Mouse (Mus musculus) liver, adult 2 months (tissue): Measurements from ENCODE around the gene Eml5. TPM values are rescaled to one million over a fixed set of nuclear protein-coding genes. Genes with fewer than 3 reads are reported as not detected.

Source experiments
- DNase-seq: peaks from one replicate; pipeline ENCODE4 v3.0.0-alpha.2; 2011; ENCODE audit warnings: low read depth, low spot score; ENCODE audit errors: extremely low read depth
- H3K27ac ChIP-seq: fragments of 200-500 bp; replicated peaks from 2 replicates; pipeline ENCODE4 v1.5.1; 2012; ENCODE audit warnings: low read depth, mild to moderate bottlenecking, control low read depth, inconsistent platforms, low read length; ENCODE audit not compliant: insufficient read depth
- H3K27me3 ChIP-seq: fragments of 200-500 bp; 2 replicates; pipeline ENCODE4 v1.6.1; 2012; ENCODE audit warnings: mild to moderate bottlenecking, moderate library complexity, low read length, inconsistent platforms; ENCODE audit not compliant: control insufficient read depth, insufficient read depth
- H3K36me3 ChIP-seq: fragments of 200-500 bp; 2 replicates; pipeline ENCODE4 v1.6.1; 2012; ENCODE audit warnings: low read length, inconsistent platforms; ENCODE audit not compliant: control insufficient read depth, insufficient read depth
- H3K4me1 ChIP-seq: fragments of 200-500 bp; 2 replicates; pipeline ENCODE4 v1.6.1; 2011; ENCODE audit warnings: low read length; ENCODE audit not compliant: control insufficient read depth, insufficient read depth
- H3K4me3 ChIP-seq: fragments of 200-500 bp; 2 replicates; pipeline ENCODE4 v1.5.1; 2011; ENCODE audit warnings: low read depth, mild to moderate bottlenecking, control low read depth, low read length, moderate library complexity; ENCODE audit not compliant: insufficient read depth
- H3K79me2 ChIP-seq: fragments of 200-500 bp; 2 replicates; pipeline ENCODE4 v1.6.1; 2012; ENCODE audit warnings: inconsistent platforms, mild to moderate bottlenecking, low read length, moderate library complexity; ENCODE audit not compliant: control insufficient read depth, insufficient read depth
- H3K9ac ChIP-seq: fragments of 200-500 bp; 2 replicates; pipeline ENCODE4 v1.6.1; 2012; ENCODE audit warnings: low read depth, mild to moderate bottlenecking, control low read depth, inconsistent platforms, low read length
- CTCF ChIP-seq: fragments of 200-500 bp; IDR thresholded peaks from 2 replicates; pipeline ENCODE4 v1.5.1; 2011; ENCODE audit warnings: low read depth, low read length, control low read depth
- POLR2A ChIP-seq: fragments of 200-500 bp; IDR thresholded peaks from 2 replicates; pipeline ENCODE4 v1.6.1; 2011; ENCODE audit warnings: low read length, control low read depth; ENCODE audit not compliant: insufficient read depth; ENCODE audit errors: extremely low read depth
- WGBS: fragments of 180-500 bp; shearing (Covaris S2); methylation state at CpG from one replicate; pipeline ENCODE4 v1.1.7; 2018; 5-methylcytosine and 5-hydroxymethylcytosine counted together
- polyA plus RNA-seq: library from polyadenylated mRNA; depleted of rRNA; stranded (reverse); fragments of >200 nt; gene quantifications from 2 replicates; pipeline ENCODE4 v1.2.3, GENCODE M21; 2012
- total RNA-seq: library from RNA; depleted of rRNA; stranded (reverse); fragments of >200 nt; gene quantifications from 2 replicates; pipeline ENCODE4 v1.2.3, GENCODE M21; 2014

Eml5 gene
- total and polyA plus RNA-seq, 2 experiments, result 1.7 to 4.3 TPM

GRCm38 (mm10) chr12:98910096-98910495, 8.8 kb upstream of the Eml5 start:
- WGBS, result 76% methylated on average over 9 of the region's 9 CpGs
- Histone ChIP-seq H3K27ac (no peak overlapping the region), H3K27me3 (no peaks in the 10 kb centered on the region), H3K4me3 (no peak overlapping the region), H3K4me1 (no peaks in the 10 kb centered on the region), H3K36me3 (no peaks in the 10 kb centered on the region), H3K79me2 (no peaks in the 10 kb centered on the region), H3K9ac (no peak overlapping the region)
- DNase-seq, result no peak
- TF ChIP-seq POLR2A (no peak), CTCF (no peak)

DNA sequence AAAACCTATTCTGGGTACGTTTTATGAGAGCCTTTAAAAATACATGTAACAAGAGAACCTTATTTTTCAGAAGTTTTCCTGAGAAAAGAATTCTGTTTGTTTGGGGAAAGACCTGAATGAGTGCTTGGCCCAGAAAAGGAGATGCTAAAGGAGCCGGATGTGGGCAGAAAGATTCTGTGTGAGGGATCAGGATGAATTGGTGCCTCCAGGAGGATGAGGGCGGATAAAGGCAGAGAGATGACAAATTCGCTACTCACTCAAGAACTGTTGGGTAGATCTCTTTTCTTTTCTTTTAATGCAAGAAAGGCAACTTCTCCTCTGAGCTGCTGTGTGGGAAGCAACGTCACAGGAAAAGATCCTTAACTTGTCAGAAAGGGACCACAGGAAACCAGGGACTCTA, 4.2 kb upstream of the Eml5 start:
- Histone ChIP-seq H3K4me3 (no peak overlapping the region), H3K27me3 (no peaks in the 10 kb centered on the region), H3K9ac (no peak overlapping the region), H3K27ac (no peak overlapping the region), H3K4me1 (0 out of 2 replicates have a peak, but pooled peaks cover under 1% of the 10 kb centered on the region), H3K36me3 (no peaks in the 10 kb centered on the region), H3K79me2 (no peaks in the 10 kb centered on the region)
- TF ChIP-seq POLR2A (no peak), CTCF (no peak)
- no peak for DNase-seq
- whole genome bisulfite sequencing, result 75% methylated on average over 5 of the region's 5 CpGs

- Histone ChIP-seq H3K4me3 (peak overlapping the region; percentile 98), H3K36me3 (no peaks in the 10 kb centered on the region), H3K9ac (peak overlapping the region; percentile 96), H3K79me2 (peaks cover 4% of the 10 kb centered on the region; the same call in 1 of the 2 replicates), H3K27me3 (no peaks in the 10 kb centered on the region), H3K27ac (no peak overlapping the region), H3K4me1 (peaks cover 2% of the 10 kb centered on the region; the same call in 1 of the 2 replicates)
- no peak for DNase-seq
- no peak for TF ChIP-seq POLR2A
- no peak for TF ChIP-seq CTCF
- 8% methylated on average over 31 of the region's 31 CpGs for WGBS
Observed at GRCm38 (mm10) chr12:98900341-98900880, 873 bp downstream of the Eml5 start.

GRCm38 (mm10) chr12:98899676-98900075, 1.6 kb downstream of the Eml5 start:
- no peaks in the 10 kb centered on the region for H3K27me3 ChIP-seq
- no peak overlapping the region for H3K4me3 ChIP-seq
- peaks cover 4% of the 10 kb centered on the region; the same call in 1 of the 2 replicates for H3K79me2 ChIP-seq
- no peak overlapping the region for H3K27ac ChIP-seq
- DNase-seq, result no peak
- H3K4me1 ChIP-seq, result peaks cover 2% of the 10 kb centered on the region; the same call in 1 of the 2 replicates
- no peak overlapping the region for H3K9ac ChIP-seq
- no peaks in the 10 kb centered on the region for H3K36me3 ChIP-seq
- WGBS, result 92% methylated on average over 6 of the region's 6 CpGs
- TF ChIP-seq CTCF, result no peak

DNA sequence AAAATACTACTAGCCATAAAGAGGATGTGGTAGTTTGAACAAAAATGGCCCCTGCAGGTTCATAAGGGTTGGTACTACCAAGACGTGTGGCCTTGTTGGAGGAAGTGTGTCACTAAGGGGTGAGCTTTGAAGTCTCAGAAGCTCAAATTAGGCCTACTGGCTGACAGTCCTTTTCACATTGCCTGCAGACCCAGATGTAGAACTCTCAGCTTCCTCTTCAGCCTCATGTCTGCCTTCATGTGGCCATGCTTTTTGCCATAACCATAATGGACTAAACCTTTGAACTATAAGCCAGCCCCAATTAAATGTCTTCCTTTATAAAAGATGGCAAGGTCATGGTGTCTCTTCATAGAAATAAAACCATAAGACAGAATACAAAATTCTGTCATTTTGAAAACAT, 4.5 kb downstream of the Eml5 start:
- 83% methylated on average over 1 of the region's 1 CpGs for WGBS

DNA sequence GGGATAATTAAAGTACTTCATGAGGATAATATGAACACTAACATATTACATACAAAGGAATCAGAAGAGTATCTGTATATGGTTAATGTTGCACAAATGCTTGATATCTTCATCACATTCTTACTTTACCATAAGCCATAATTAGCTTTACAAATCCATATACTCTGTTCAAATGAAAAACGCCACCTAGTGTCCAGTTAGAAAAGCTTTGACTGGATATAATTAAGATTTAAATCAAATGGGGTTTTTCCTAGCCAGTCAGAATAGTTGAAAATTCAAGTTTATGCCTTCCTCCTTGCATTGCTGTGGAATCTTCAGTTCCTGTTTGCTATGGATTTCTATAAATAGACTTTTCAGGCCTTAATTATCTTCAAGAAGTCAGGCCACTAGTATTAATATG, 16.8 kb downstream of the Eml5 start:
- Histone ChIP-seq H3K79me2 (no peaks in the 10 kb centered on the region), H3K9ac (no peak overlapping the region), H3K27ac (no peak overlapping the region), H3K27me3 (no peaks in the 10 kb centered on the region), H3K4me3 (no peak overlapping the region), H3K4me1 (no peaks in the 10 kb centered on the region), H3K36me3 (no peaks in the 10 kb centered on the region)
- peak; percentile 27 for DNase-seq
- TF ChIP-seq CTCF (peak; percentile 55), POLR2A (no peak)
- 11% methylated on average over 1 of the region's 1 CpGs for WGBS

More for the DNA sequence above, 4.5 kb downstream of the Eml5 start:
- no peak for DNase-seq
- no peak for TF ChIP-seq CTCF
- TF ChIP-seq POLR2A, result no peak
- no peak overlapping the region for H3K4me3 ChIP-seq
- H3K36me3 ChIP-seq, result no peaks in the 10 kb centered on the region
- H3K79me2 ChIP-seq, result peaks cover 4% of the 10 kb centered on the region; the same call in 1 of the 2 replicates
- H3K27me3 ChIP-seq, result no peaks in the 10 kb centered on the region
- H3K27ac ChIP-seq, result no peak overlapping the region
- no peak overlapping the region for H3K9ac ChIP-seq
- peaks cover 2% of the 10 kb centered on the region; the same call in 1 of the 2 replicates for H3K4me1 ChIP-seq
